Mouse (Mus musculus) MEL (cell line): ENCODE measurements at regions not wholly inside any gene's neighbourhood (a gene's known extent, or its start where the extent isn't known, plus 50 kb on each side); places are given as distances from the start of the nearest gene placed in this dataset.

ENCODE experiments used
- CTCF ChIP-seq, 3 experiments: IDR thresholded peaks in 2 of 3; conservative IDR thresholded peaks in 1 of 3; 2 replicates each; pipeline ENCODE4 v1.5.1; 2011 to 2012; ENCODE audit warnings: low read length in 3 of 3, low read depth in 2 of 3, mild to moderate bottlenecking in 2 of 3, improper control_type of control experiment in 1 of 3, inconsistent platforms in 1 of 3, mixed read lengths in 1 of 3, moderate library complexity in 1 of 3; ENCODE audit not compliant: control insufficient read depth in 1 of 3, insufficient read depth in 1 of 3, poor library complexity in 1 of 3, severe bottlenecking in 1 of 3
- MYC ChIP-seq: IDR thresholded peaks from 2 replicates; pipeline ENCODE4 v1.6.1; 2011; ENCODE audit warnings: low read depth, mild to moderate bottlenecking, low read length, improper control_type of control experiment, moderate library complexity
- NELFE ChIP-seq: IDR thresholded peaks from 2 replicates; pipeline ENCODE4 v1.6.1; 2011; ENCODE audit warnings: low read depth, low read length, improper control_type of control experiment
- POLR2A ChIP-seq, 2 experiments: IDR thresholded peaks; 2 replicates each; pipeline ENCODE4 v1.6.1; 2011 to 2012; ENCODE audit warnings: low read length in 2 of 2, mild to moderate bottlenecking in 2 of 2, control low read depth in 1 of 2, improper control_type of control experiment in 1 of 2, low read depth in 1 of 2, moderate library complexity in 1 of 2; ENCODE audit not compliant: control insufficient read depth in 1 of 2, insufficient read depth in 1 of 2, poor library complexity in 1 of 2
- USF2 ChIP-seq, 2 experiments: IDR thresholded peaks; 2 replicates each; pipeline ENCODE4 v1.6.1; 2011 to 2012; ENCODE audit warnings: improper control_type of control experiment in 2 of 2, low read length in 2 of 2, borderline replicate concordance in 1 of 2, inconsistent platforms in 1 of 2, low read depth in 1 of 2, mild to moderate bottlenecking in 1 of 2; ENCODE audit not compliant: insufficient read depth in 1 of 2
- ZMIZ1 ChIP-seq: IDR thresholded peaks from 2 replicates; pipeline ENCODE4 v1.6.1; 2012; ENCODE audit warnings: low read depth, mild to moderate bottlenecking, inconsistent platforms, low read length, improper control_type of control experiment, moderate library complexity

DNA sequence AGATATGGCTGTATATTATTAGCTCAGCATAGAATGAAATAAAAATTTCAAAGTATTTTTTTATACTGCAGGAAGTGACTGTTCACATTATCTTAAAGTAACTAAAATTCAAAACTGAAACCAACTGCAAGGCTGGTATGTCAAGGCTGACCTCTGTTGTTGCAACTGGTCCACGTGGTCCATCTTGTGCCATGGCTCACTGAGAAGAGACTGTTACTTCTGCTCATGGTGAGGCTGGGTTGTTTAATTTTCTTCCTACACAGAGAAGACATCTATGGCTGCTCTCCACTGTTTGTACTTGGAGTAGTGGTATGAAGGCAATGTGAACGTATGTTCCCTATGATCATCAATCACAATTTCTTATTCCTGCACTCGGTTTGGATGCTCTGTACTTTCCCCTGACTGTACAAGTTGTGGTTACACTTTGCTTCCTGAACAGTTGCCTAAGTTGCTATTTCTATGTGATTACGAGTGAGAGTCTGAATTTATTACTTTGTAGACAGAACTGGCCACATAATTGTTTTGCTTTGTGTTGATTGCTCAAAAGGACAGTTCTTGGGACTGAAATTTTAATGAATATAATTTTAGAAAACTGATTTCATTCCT, 946.1 kb downstream of the Trim52 start:
- no peak for TF ChIP-seq USF2 (IDR thresholded peaks at IDR 0.05; ENCODE audit: borderline replicate concordance in 1 of 2, insufficient read depth in 1 of 2, low read depth in 1 of 2, low read length in 2 of 2)
- TF ChIP-seq POLR2A (IDR thresholded peaks at IDR 0.05; ENCODE audit: control insufficient read depth in 1 of 2, insufficient read depth in 1 of 2, low read depth in 1 of 2, low read length in 2 of 2, poor library complexity in 1 of 2): no peak
- TF ChIP-seq CTCF (IDR thresholded peaks at IDR 0.05 in 2 of 3, conservative IDR thresholded peaks at IDR 0.05 in 1 of 3; ENCODE audit: control insufficient read depth in 1 of 3, insufficient read depth in 1 of 3, low read depth in 2 of 3, low read length in 3 of 3, poor library complexity in 1 of 3, severe bottlenecking in 1 of 3): no peak
- TF ChIP-seq MYC: no peak
- no peak for TF ChIP-seq ZMIZ1
- TF ChIP-seq NELFE: no peak
